Comparison of ENCODE assay signal across 15 mouse cellular contexts in the genomic region with DNA sequence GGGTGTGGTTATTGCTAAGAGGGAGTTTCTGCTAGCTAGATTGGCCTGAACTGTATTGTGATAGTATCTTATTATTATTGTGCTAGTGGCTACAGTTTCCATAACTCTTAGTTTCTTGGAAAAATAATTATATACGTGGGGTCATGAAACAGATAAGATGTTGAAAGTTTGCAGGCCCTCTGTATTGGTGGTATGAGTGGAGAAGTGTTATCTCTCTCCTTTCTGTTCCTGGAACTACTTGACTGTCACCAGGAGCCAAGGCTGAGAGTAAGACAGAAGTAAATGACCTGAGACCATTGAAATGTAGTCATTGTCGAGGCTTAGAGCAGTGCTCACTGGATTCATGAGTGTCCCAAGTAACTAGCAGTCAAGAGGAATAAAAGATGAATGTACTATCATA.
"Had no signal": no experiment of that assay in that cellular context is flagged by ENCODE, and none has a peak within 500 bp of the region (broad histone marks: within the 10 kb centered on the region; RNA-seq: fewer than 3 reads in every experiment).

No protein-coding gene starts in this region.

- H3K9me3 ChIP-seq: megakaryocyte, embryonic 14.5 days; midbrain, embryonic 13.5 days; midbrain, embryonic 15.5 days; neural tube, embryonic 12.5 days; stomach, embryonic 15.5 days had no signal

- H3K27me3 ChIP-seq: megakaryocyte, embryonic 14.5 days; midbrain, embryonic 13.5 days; midbrain, embryonic 15.5 days; neural tube, embryonic 12.5 days; stomach, embryonic 15.5 days had no signal

- H3K27ac ChIP-seq: midbrain, embryonic 13.5 days; midbrain, embryonic 15.5 days; neural tube, embryonic 12.5 days; stomach, embryonic 15.5 days; stomach, postnatal 0 days had no signal

- H3K4me2 ChIP-seq: lung, embryonic 14.5 days; midbrain, embryonic 11.5 days; midbrain, embryonic 13.5 days; midbrain, embryonic 15.5 days; neural tube, embryonic 12.5 days; stomach, embryonic 15.5 days had no signal

- ATAC-seq: midbrain, embryonic 13.5 days; midbrain, embryonic 15.5 days had no signal

- DNase-seq: lung, adult 18-20 months; lung, embryonic 14.5 days; lung, postnatal 10 days; lung, postnatal 4 days; right cerebral cortex, postnatal 14 days; thymus, adult 2 months; thymus, postnatal 25 days; thymus, postnatal 4 days had no signal

- H3K9ac ChIP-seq: lung, embryonic 14.5 days; midbrain, embryonic 13.5 days; midbrain, embryonic 15.5 days; neural tube, embryonic 12.5 days; stomach, embryonic 15.5 days had no signal

- H3K36me3 ChIP-seq: midbrain, embryonic 13.5 days; midbrain, embryonic 15.5 days; neural tube, embryonic 12.5 days; stomach, embryonic 15.5 days had no signal

- H3K4me3 ChIP-seq: megakaryocyte, embryonic 14.5 days; midbrain, embryonic 13.5 days; midbrain, embryonic 15.5 days; neural tube, embryonic 12.5 days; stomach, embryonic 15.5 days had no signal

- H3K4me1 ChIP-seq: midbrain, embryonic 13.5 days; midbrain, embryonic 15.5 days; neural tube, embryonic 12.5 days; stomach, embryonic 15.5 days had no signal
